Mouse (Mus musculus): Measurements from ENCODE around the gene Tmem63a. TPM values are rescaled to one million over a fixed set of nuclear protein-coding genes. Genes with fewer than 3 reads are reported as not detected.

Gene Tmem63a
- polyA plus RNA-seq, 1 experiment from 2014 or later = 2.0 TPM

DNA sequence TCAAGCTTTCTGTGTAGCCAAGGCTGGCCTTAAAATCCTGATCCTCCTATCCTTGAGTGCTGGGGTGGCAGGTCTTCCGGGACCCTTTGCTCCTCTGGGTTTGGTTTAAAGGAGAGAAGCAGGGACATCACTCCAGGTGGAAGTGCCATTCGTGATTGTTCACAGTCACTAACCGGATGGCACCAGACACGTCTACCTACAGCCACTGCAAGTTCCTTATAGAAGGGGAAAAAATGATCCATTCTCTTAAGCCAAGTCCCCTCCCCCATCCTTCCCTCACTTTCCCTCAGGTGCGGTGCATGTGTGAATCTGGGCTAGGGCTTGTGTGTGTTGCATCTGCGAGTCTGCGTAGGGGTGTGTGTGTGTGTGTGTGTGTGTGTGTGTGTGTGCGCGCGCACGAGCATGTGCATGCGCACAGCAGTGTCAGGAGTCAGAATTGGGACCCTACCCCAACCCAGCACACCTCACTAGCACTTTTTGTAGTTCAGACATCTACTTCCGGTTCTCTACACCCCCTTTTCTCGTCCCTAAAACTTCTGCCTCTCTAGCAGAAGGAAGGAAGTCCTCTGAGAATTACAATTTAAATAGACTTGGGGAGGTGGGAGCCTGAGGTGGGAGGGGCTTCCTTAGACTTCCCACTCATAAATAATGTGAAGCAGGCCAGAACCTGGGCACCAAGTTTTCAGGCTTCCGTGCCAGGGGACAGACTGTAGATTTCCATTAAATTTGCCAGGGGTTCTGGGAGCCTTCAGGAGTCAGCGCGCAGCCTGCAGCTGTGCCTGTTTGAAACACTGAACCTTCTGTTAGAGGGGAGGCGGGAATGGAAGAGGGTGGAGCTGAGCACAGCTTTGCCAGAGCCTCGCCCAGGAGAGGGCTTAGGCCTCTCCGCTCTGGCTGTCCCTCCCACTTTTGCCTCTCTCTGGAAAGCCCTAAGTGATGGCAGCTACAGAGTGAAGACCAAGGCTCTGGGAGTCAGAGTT is 3.1 kb downstream of the Tmem63a start:
- H3K4me1 ChIP-seq (replicated peaks) = peaks cover 33% of the 10 kb centered on the region
- no peaks in the 10 kb centered on the region for H3K9me3 ChIP-seq
- peak overlapping the region; percentile 18 for H3K4me2 ChIP-seq
- peaks cover 51% of the 10 kb centered on the region for H3K27me3 ChIP-seq
- ATAC-seq (ENCODE audit: low read depth) = no peak
- H3K4me3 ChIP-seq = no peak overlapping the region
- no peaks in the 10 kb centered on the region for H3K36me3 ChIP-seq
- WGBS = 31% methylated on average over 20 of the region's 20 CpGs
- 0 out of 2 replicates have a peak overlapping the region, but pooled peaks have one; percentile 0 for H3K27ac ChIP-seq (replicated peaks)
- 0 out of 2 replicates have a peak overlapping the region, but pooled peaks have one; percentile 5 for H3K9ac ChIP-seq

DNA sequence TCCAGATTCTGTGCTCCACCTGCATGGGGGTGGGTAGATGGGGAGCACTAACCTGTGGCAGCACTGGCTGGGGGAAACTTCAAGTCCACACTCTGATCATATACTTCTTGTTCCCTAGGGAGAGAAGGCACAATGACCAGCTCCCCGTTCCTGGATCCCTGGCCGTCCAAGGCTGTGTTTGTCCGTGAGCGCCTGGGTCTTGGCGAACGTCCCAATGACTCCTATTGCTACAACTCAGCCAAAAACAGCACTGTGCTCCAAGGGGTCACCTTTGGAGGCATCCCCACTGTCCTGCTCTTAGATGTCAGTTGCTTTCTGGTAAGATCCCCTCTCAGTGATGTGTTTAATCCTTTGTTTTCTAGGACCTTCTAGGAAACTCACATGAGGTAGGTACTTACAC is 4.3 kb downstream of the Tmem63a start:
- Histone ChIP-seq H3K4me3 (no peak overlapping the region), H3K9ac (no peak overlapping the region), H3K9me3 (no peaks in the 10 kb centered on the region), H3K36me3 (no peaks in the 10 kb centered on the region), H3K27ac (replicated peaks) (no peak overlapping the region), H3K27me3 (peaks cover 39% of the 10 kb centered on the region), H3K4me1 (replicated peaks) (peaks cover 33% of the 10 kb centered on the region), H3K4me2 (no peak overlapping the region)
- 84% methylated on average over 6 of the region's 6 CpGs for WGBS
- no peak for ATAC-seq (ENCODE audit: low read depth)

DNA sequence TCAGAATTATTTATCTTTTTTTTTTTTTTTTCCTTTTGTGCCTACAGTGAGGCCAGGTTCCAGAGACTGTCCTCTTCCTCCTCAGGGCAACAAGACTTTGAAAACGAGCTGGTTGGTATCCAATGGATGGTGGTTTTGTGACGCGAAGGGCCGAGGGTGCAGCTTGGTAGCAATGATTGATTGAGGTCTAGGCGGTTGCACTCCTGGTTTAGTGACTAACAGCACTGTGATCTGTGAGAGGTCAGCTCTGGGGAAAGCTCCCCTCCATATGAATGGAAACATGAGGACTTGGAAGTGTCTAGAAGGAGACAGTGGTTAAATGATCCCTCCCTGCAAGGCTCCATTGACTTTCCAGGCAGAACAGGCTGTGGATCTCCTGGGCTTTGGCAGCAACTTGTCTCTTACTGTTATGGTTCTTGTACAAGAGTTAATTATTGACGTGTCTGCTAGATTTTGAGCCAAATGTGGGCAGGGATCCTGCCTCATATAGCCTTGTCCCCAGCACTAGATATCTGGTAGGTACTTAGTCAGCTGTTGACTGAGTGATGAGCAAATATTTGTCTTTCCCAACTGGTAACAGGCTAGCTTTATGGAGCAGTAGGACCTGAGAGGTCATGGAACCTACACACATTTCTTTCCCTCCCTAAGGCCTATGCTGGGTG is 10.1 kb downstream of the Tmem63a start:
- Histone ChIP-seq H3K4me1 (replicated peaks) (no peaks in the 10 kb centered on the region), H3K27ac (replicated peaks) (no peak overlapping the region), H3K9me3 (no peaks in the 10 kb centered on the region), H3K36me3 (no peaks in the 10 kb centered on the region), H3K4me3 (no peak overlapping the region), H3K9ac (no peak overlapping the region), H3K4me2 (no peak overlapping the region), H3K27me3 (no peaks in the 10 kb centered on the region)
- WGBS = 77% methylated on average over 6 of the region's 6 CpGs
- no peak for ATAC-seq (ENCODE audit: low read depth)

DNA sequence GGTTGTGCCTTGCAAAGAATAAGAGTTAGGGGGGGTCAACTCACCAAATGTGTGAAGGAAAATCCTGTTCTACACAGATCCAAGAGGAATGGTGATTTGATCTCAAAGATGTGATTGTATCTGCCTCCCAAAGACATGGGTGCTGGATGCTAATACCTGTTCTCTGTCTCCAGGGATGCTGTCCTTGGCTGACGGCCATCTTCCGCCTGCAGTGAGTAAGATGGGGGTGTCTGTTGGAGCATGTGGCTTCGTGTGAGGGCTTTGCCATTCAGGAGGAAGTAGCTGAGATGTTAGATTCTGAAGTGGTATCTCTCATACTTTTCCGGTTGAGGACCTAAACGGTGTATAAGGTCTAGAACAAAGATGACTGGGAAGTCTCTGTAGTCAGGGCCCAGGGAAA is 10.7 kb downstream of the Tmem63a start:
- no peak for ATAC-seq (ENCODE audit: low read depth)
- H3K4me3 ChIP-seq = no peak overlapping the region
- H3K9ac ChIP-seq = no peak overlapping the region
- WGBS = 94% methylated on average over 5 of the region's 5 CpGs
- no peaks in the 10 kb centered on the region for H3K36me3 ChIP-seq
- H3K27me3 ChIP-seq = no peaks in the 10 kb centered on the region
- no peaks in the 10 kb centered on the region for H3K4me1 ChIP-seq (replicated peaks)
- H3K9me3 ChIP-seq = no peaks in the 10 kb centered on the region
- no peak overlapping the region for H3K27ac ChIP-seq (replicated peaks)
- no peak overlapping the region for H3K4me2 ChIP-seq

DNA sequence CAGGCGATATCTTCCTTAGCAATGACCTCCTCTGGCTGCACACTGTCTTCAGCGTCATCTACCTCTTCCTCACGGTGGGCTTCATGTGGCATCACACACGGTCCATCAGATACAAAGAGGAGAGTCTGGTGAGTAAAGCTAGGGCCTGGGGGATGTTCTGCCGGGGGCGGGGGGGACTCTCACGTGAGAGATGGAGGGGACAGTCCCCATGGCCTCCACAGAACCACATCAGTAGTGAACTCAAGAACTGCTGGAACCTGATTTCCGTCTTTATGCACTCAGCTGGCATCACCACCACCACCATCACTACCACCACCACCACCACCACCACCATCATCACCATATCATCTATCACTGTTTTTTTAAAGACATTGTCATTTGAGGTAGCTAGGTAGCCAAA is 14.3 kb downstream of the Tmem63a start:
- Histone ChIP-seq H3K27ac (replicated peaks) (no peak overlapping the region), H3K9ac (no peak overlapping the region), H3K36me3 (no peaks in the 10 kb centered on the region), H3K9me3 (no peaks in the 10 kb centered on the region), H3K27me3 (no peaks in the 10 kb centered on the region), H3K4me3 (no peak overlapping the region), H3K4me1 (replicated peaks) (no peaks in the 10 kb centered on the region), H3K4me2 (no peak overlapping the region)
- no peak for ATAC-seq (ENCODE audit: low read depth)
- 94% methylated on average over 8 of the region's 8 CpGs for WGBS

DNA sequence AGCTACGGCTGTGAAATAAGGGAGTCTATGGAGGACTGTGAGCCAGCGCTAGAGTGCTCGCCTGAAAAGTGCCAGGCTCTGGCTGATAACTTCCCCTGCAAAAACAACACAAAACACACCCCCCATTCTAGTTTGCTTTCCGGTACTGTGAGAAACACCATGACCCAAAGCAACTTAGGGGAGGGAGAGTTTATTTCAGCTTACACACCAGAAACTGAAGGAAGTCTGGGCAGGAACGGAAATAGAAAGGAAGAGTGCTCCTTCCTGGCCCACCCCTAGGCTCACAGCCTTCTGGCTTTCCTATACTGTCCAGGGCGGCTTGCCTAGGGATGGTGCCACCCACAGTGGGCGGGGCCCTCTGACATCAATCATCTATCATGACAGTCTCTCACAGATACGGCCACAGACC is 14.8 kb downstream of the Tmem63a start:
- no peak for ATAC-seq (ENCODE audit: low read depth)
- Histone ChIP-seq H3K27me3 (no peaks in the 10 kb centered on the region), H3K9me3 (no peaks in the 10 kb centered on the region), H3K9ac (no peak overlapping the region), H3K4me1 (replicated peaks) (no peaks in the 10 kb centered on the region), H3K27ac (replicated peaks) (no peak overlapping the region), H3K36me3 (no peaks in the 10 kb centered on the region), H3K4me3 (no peak overlapping the region), H3K4me2 (no peak overlapping the region)
- 76% methylated on average over 8 of the region's 8 CpGs for WGBS

DNA sequence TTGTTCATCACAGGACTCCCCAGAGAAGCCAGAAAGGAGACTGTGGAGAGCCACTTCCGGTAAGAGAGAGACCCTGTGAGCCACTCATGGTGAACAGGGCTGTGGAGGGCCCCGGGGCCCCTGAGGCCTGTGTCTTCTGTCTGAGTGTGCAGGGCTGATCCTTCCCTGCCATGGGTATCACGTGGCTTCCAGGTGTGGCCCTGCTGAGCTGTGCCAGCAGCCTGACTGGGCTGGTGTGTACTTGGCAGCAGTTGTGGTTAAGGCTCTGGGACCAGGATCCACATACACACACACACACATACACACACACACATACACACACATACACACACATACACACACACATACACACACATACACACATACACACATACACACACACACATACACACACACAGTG is 15.8 kb downstream of the Tmem63a start:
- Histone ChIP-seq H3K4me1 (replicated peaks) (no peaks in the 10 kb centered on the region), H3K9me3 (no peaks in the 10 kb centered on the region), H3K36me3 (no peaks in the 10 kb centered on the region), H3K9ac (no peak overlapping the region), H3K27ac (replicated peaks) (no peak overlapping the region), H3K27me3 (no peaks in the 10 kb centered on the region), H3K4me3 (no peak overlapping the region), H3K4me2 (no peak overlapping the region)
- WGBS = 90% methylated on average over 3 of the region's 3 CpGs
- ATAC-seq (ENCODE audit: low read depth) = no peak

DNA sequence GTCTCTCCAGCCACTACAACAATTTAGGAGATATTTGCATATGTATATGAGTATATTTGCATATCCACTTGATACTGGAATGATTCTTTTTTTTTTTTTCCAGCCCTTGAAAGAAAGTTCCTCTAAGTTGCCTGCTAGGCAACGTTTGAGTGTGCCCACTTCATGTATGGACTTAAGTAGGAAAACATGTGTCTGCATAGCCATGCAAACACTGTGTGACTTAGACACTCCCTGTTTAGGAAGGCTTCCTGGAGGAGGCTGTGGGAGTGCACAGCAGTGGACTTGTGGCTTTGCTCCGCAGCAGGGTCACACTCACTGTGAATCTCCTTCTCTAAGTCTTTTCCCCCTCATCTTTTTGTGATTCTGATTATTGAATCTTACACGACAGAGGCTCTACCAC is 16.7 kb downstream of the Tmem63a start:
- WGBS = 64% methylated on average over 3 of the region's 3 CpGs
- no peaks in the 10 kb centered on the region for H3K9me3 ChIP-seq
- no peak overlapping the region for H3K4me3 ChIP-seq
- no peak overlapping the region for H3K4me2 ChIP-seq
- H3K9ac ChIP-seq = no peak overlapping the region
- no peaks in the 10 kb centered on the region for H3K4me1 ChIP-seq (replicated peaks)
- no peak for ATAC-seq (ENCODE audit: low read depth)
- H3K27ac ChIP-seq (replicated peaks) = no peak overlapping the region
- no peaks in the 10 kb centered on the region for H3K27me3 ChIP-seq
- no peaks in the 10 kb centered on the region for H3K36me3 ChIP-seq

DNA sequence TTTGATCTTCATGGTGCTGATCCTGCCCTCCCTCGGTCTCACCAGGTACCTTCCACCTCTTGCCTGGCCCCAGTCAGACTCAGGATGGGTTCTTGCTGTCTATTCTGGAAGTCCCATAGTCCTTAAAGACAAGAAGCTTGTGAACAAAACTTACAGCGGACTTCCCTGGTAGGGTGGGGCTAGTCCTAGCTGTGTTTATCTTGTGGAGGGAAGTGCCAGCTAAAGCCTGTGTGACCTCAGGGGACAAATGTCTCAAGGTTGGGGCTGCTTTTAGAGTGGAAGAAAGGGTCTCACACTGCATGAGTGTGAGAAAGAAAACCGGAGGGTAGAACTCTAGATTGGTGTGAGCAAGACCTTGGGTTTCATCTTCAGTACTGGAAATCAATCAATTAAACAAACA is 23.6 kb downstream of the Tmem63a start:
- H3K27me3 ChIP-seq = no peaks in the 10 kb centered on the region
- 90% methylated on average over 3 of the region's 3 CpGs for WGBS
- no peaks in the 10 kb centered on the region for H3K36me3 ChIP-seq
- H3K27ac ChIP-seq (replicated peaks) = no peak overlapping the region
- H3K9ac ChIP-seq = no peak overlapping the region
- no peaks in the 10 kb centered on the region for H3K9me3 ChIP-seq
- no peak overlapping the region for H3K4me2 ChIP-seq
- no peaks in the 10 kb centered on the region for H3K4me1 ChIP-seq (replicated peaks)
- no peak for ATAC-seq (ENCODE audit: low read depth)
- H3K4me3 ChIP-seq = no peak overlapping the region

DNA sequence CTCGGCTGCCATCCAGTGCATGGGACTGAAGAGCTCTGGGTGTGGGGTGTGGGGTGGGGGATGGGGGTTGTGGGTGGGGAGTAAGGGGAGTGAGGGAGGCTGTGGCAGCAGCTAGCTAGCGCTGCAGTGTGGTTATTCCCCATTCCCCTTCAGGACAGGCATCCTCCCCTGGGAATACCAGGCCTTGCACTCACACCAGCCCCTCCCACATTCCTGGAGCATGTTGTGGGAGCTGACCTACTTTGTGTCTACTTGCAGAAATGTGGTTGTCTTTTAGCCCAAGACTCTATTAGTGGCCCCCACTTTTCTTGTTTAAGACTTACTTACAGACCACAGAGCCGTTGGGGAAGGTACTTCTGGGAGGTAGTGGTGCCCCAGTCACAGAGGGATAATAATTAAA is 24.4 kb downstream of the Tmem63a start:
- Histone ChIP-seq H3K36me3 (no peaks in the 10 kb centered on the region), H3K4me3 (no peak overlapping the region), H3K9me3 (no peaks in the 10 kb centered on the region), H3K27me3 (no peaks in the 10 kb centered on the region), H3K4me2 (no peak overlapping the region), H3K27ac (replicated peaks) (no peak overlapping the region), H3K4me1 (replicated peaks) (no peaks in the 10 kb centered on the region), H3K9ac (no peak overlapping the region)
- ATAC-seq (ENCODE audit: low read depth) = no peak
- 61% methylated on average over 3 of the region's 3 CpGs for WGBS

DNA sequence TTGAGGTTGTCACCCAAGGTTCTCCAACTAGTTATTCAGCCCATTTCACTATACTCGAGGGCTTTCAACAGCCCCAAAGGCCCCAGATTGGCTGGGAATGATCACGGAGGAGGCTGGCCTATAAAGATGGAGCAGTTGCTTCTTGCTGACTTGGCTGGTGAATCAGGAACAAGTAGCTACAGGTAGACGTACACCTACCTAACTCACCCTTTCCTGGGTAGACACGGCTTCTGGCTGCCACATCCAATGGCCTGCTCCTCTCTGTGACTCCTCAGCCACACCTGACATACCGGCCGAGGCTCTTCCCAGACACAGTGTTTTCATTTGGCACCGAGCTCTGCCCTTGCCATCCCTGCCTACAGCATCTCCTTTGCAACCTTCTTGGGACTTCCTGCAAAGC is 25.1 kb downstream of the Tmem63a start:
- no peak overlapping the region for H3K4me3 ChIP-seq
- no peak for ATAC-seq (ENCODE audit: low read depth)
- H3K9me3 ChIP-seq = no peaks in the 10 kb centered on the region
- H3K27me3 ChIP-seq = no peaks in the 10 kb centered on the region
- H3K4me1 ChIP-seq (replicated peaks) = no peaks in the 10 kb centered on the region
- H3K4me2 ChIP-seq = no peak overlapping the region
- 89% methylated on average over 7 of the region's 7 CpGs for WGBS
- no peak overlapping the region for H3K9ac ChIP-seq
- H3K36me3 ChIP-seq = no peaks in the 10 kb centered on the region
- no peak overlapping the region for H3K27ac ChIP-seq (replicated peaks)

DNA sequence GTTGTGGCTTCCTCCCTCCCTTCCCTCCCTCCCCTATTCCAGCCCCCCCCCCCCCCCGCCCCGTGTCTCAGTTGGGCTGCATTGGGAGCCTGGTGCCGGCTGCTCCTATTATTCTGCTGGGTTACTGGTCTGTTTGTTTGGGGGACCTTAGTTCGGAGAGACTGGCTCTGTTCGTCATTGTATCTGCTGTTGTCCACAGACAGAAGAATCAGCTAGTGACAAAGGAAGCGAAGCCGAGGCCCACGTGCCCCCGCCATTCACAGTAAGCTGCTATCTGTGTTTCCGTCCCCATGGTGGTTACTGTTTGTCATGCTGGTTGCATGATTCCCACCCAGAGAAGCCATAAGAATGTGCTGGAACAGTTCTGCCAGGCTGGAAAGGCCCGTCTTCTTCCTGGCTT is 30.8 kb downstream of the Tmem63a start:
- ATAC-seq (ENCODE audit: low read depth) = no peak
- Histone ChIP-seq H3K36me3 (no peaks in the 10 kb centered on the region), H3K27me3 (no peaks in the 10 kb centered on the region), H3K4me2 (no peak overlapping the region), H3K27ac (replicated peaks) (no peak overlapping the region), H3K9me3 (no peaks in the 10 kb centered on the region), H3K4me1 (replicated peaks) (no peaks in the 10 kb centered on the region), H3K4me3 (no peak overlapping the region), H3K9ac (no peak overlapping the region)
- 71% methylated on average over 10 of the region's 11 CpGs for WGBS

Measured in neural tube, embryonic 13.5 days (tissue).